8 mouse cellular contexts compared by ENCODE assay signal in the genomic region with DNA sequence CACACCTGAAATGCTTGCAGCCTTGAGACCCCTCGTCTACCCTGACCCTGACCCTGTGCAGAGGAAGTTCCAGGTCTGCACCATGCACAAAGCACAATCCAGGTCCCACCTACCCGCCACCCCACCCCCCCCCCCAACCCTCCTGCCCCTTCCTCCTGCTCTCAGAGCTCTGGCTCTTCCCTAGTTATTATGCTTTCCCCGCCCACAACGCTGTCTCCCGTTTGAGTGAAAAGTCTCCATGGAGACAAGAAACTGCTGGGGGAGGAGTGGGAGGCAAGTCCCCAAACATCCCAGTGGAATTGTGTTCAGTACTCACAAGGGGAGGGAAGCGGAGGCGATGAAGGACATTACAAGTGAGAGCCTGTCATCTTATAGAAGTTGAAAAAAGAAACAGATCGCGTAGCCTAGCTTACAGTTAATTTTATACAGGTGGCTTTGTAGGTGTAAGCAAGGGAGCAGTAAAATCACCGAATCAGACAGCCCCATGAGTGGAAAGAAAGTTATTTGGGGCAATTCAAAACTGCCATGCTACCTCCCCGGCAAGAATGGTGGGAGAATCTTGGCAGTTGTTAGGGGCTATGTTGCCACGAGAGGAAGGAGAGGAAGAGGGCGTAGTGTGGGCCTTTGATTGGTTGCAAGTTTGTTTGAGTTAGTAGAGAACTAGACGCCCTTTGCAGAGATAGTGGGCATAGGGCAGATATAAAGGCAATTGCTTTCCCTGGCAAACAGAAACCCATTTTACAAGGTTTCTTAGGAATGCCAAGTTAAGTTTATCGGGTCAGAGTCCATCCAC. TPM values are rescaled to one million over a fixed set of nuclear protein-coding genes. Genes with fewer than 3 reads are reported as not detected.
DNase-seq lines count a peak whose midpoint lies in the region; ATAC-seq and TF ChIP-seq lines count a peak whose summit lies in the region.

No protein-coding gene starts in this region.

- intact Hi-C loops in heart, postnatal 14 days (cut with DNase I): no loop called here

- peaks cover 11% of the 10 kb centered on the region; the same call in 1 of the 2 replicates for H3K4me1 ChIP-seq in heart, embryonic 12.5 days (replicated peaks)
- H3K4me1 ChIP-seq in forebrain, embryonic 13.5 days: peaks cover 12% of the 10 kb centered on the region
- H3K4me1 ChIP-seq in stomach, postnatal 0 days (replicated peaks; ENCODE audit: control insufficient read depth, insufficient read depth): no peaks in the 10 kb centered on the region

- no peak for TF ChIP-seq EP300 in stomach, postnatal 0 days (optimal IDR thresholded peaks at IDR 0.05)

- no peaks in the 10 kb centered on the region; the same call in 1 of the 2 replicates for H3K9me3 ChIP-seq in heart, embryonic 12.5 days (replicated peaks)
- no peaks in the 10 kb centered on the region for H3K9me3 ChIP-seq in forebrain, embryonic 13.5 days (replicated peaks)
- no peaks in the 10 kb centered on the region for H3K9me3 ChIP-seq in stomach, postnatal 0 days (ENCODE audit: control insufficient read depth, low read length)

- H3K36me3 ChIP-seq in heart, embryonic 12.5 days: no peaks in the 10 kb centered on the region
- no peaks in the 10 kb centered on the region for H3K36me3 ChIP-seq in forebrain, embryonic 13.5 days (ENCODE audit: poor library complexity, severe bottlenecking)
- no peaks in the 10 kb centered on the region for H3K36me3 ChIP-seq in stomach, postnatal 0 days (ENCODE audit: control insufficient read depth, insufficient read depth, low read length)

- peak overlapping the region; percentile 63 for H3K4me2 ChIP-seq in heart, embryonic 12.5 days
- peak overlapping the region; percentile 54 for H3K4me2 ChIP-seq in forebrain, embryonic 13.5 days
- peak overlapping the region; percentile 36 for H3K4me2 ChIP-seq in stomach, postnatal 0 days (replicated peaks; ENCODE audit: low read depth)

- no peaks in the 10 kb centered on the region for H3K27me3 ChIP-seq in heart, embryonic 12.5 days (replicated peaks)
- no peaks in the 10 kb centered on the region for H3K27me3 ChIP-seq in forebrain, embryonic 13.5 days
- no peaks in the 10 kb centered on the region for H3K27me3 ChIP-seq in stomach, postnatal 0 days (ENCODE audit: control insufficient read depth, insufficient read depth, low read length)

- peak overlapping the region; percentile 19 for H3K4me3 ChIP-seq in heart, embryonic 12.5 days
- peak overlapping the region; percentile 19 for H3K4me3 ChIP-seq in forebrain, embryonic 13.5 days
- no peak overlapping the region for H3K4me3 ChIP-seq in stomach, postnatal 0 days (ENCODE audit: low read depth, low read length)

- 36% methylated on average over 15 of the region's 15 CpGs for WGBS in heart, embryonic 12.5 days
- 24% methylated on average over 15 of the region's 15 CpGs for WGBS in forebrain, embryonic 13.5 days
- WGBS in large intestine, adult 2 months: 10% methylated on average over 15 of the region's 15 CpGs
- 24% methylated on average over 15 of the region's 15 CpGs for WGBS in stomach, postnatal 0 days

- ATAC-seq in heart, embryonic 12.5 days (ENCODE audit: insufficient number of reproducible peaks, low FRiP score): no peak
- ATAC-seq in forebrain, embryonic 13.5 days: peak; percentile 90
- 0 out of 2 replicates have a peak, but pooled peaks have one; percentile 18 for ATAC-seq in stomach, postnatal 0 days (ENCODE audit: low FRiP score, low TSS enrichment)

- H3K9ac ChIP-seq in heart, embryonic 12.5 days: no peak overlapping the region
- no peak overlapping the region for H3K9ac ChIP-seq in forebrain, embryonic 13.5 days
- no peak overlapping the region for H3K9ac ChIP-seq in stomach, postnatal 0 days (ENCODE audit: low read length)

- no peak for TF ChIP-seq CTCF in stomach, postnatal 0 days (IDR thresholded peaks at IDR 0.05; ENCODE audit: low read depth)

- no peak overlapping the region for H3K27ac ChIP-seq in heart, embryonic 12.5 days (ENCODE audit: poor library complexity, severe bottlenecking)
- no peak overlapping the region for H3K27ac ChIP-seq in forebrain, embryonic 13.5 days
- H3K27ac ChIP-seq in stomach, postnatal 0 days (replicated peaks): no peak overlapping the region

- no peak for DNase-seq in heart, postnatal 14 days
- peak; percentile 76 for DNase-seq in large intestine, adult 2 months (ENCODE audit: low read depth, low spot score)
- peak; percentile 52 for DNase-seq in mesoderm, embryonic 11.5 days (ENCODE audit: low read depth, low spot score)
- peak; percentile 21 for DNase-seq in stomach, postnatal 0 days (ENCODE audit: low spot score)
- no peak for DNase-seq in spleen, postnatal 10 days (ENCODE audit: low spot score in 2 of 2)
- DNase-seq in gastrocnemius, postnatal 25 days: no peak

RNA-seq across cellular contexts. Expression of gene Ptprq, which starts 32.7 kb away (rescaled TPM):
- polyA plus RNA-seq in heart, embryonic 12.5 days (2016; fragmentation: Nextera tagmentation; extraction: Ambion mirVana): 0.11 TPM in 1 of 2 replicates, not detected in the other
- total RNA-seq in heart, postnatal 14 days (2021): under 1 TPM; 0.10 to 0.22 TPM
- 0.03 TPM in 1 of 2 replicates, not detected in the other for polyA plus RNA-seq in forebrain, embryonic 13.5 days (2015; fragmentation: Nextera tagmentation; extraction: Ambion mirVana)
- 0.01 TPM in 1 of 2 replicates, not detected in the other for polyA plus RNA-seq in large intestine, adult 2 months (2012; rRNA removed)
- 0.02 TPM in 1 of 2 replicates, not detected in the other for polyA plus RNA-seq in stomach, postnatal 0 days (2015; fragmentation: Nextera tagmentation; extraction: Ambion mirVana)
- total RNA-seq in gastrocnemius, postnatal 25 days (2021): under 1 TPM; 0.08 to 0.46 TPM

Comparison
In these comparisons a context has a peak if more than half of its experiments do, and no peak if none do; other contexts are left out.
1. DNase-seq: peak in large intestine, adult 2 months (single experiment), mesoderm, embryonic 11.5 days (single experiment) and stomach, postnatal 0 days (single experiment); none in heart, postnatal 14 days (0 of 2), spleen, postnatal 10 days (0 of 2) and gastrocnemius, postnatal 25 days (single experiment).
2. Peak in every context shown above with its lines, with median percentiles within 50 percentile points of each other: H3K4me2 ChIP-seq.